Mouse (Mus musculus) ES-E14 (cell line): Measurements from ENCODE around the gene P3h3. TPM values are rescaled to one million over a fixed set of nuclear protein-coding genes. Genes with fewer than 3 reads are reported as not detected.

Source experiments
- DNase-seq: peaks from one replicate; pipeline ENCODE4 v3.0.0-alpha.2; 2013; ENCODE audit warnings: low read depth, low spot score
- H3K27ac ChIP-seq: 2 replicates; pipeline ENCODE4 v1.5.1; 2012; ENCODE audit warnings: low read depth, mild to moderate bottlenecking, low read length, moderate library complexity, mixed read lengths; ENCODE audit not compliant: poor library complexity, insufficient read depth, severe bottlenecking
- H3K36me3 ChIP-seq: 2 replicates; pipeline ENCODE4 v1.6.1; 2012; ENCODE audit warnings: mild to moderate bottlenecking, low read length, moderate library complexity, mixed read lengths; ENCODE audit not compliant: control insufficient read depth, poor library complexity, insufficient read depth, severe bottlenecking
- H3K4me1 ChIP-seq, 2 experiments: fragments of 150-350 bp in 1 of 2; sonication (generic) in 1 of 2; 2 replicates each; pipeline ENCODE4 v1.6.1; 2012; ENCODE audit warnings: low read length in 2 of 2, mild to moderate bottlenecking in 1 of 2, mixed read lengths in 1 of 2; ENCODE audit not compliant: control insufficient read depth in 2 of 2, insufficient read depth in 2 of 2, poor library complexity in 1 of 2
- H3K4me3 ChIP-seq, 2 experiments: fragments of 150-350 bp in 1 of 2; sonication (generic) in 1 of 2; 2 replicates each; pipeline ENCODE4 v1.5.1; 2012; ENCODE audit warnings: low read length in 2 of 2, low read depth in 1 of 2, mild to moderate bottlenecking in 1 of 2, mixed read lengths in 1 of 2; ENCODE audit not compliant: insufficient read depth in 1 of 2, poor library complexity in 1 of 2, severe bottlenecking in 1 of 2
- H3K9ac ChIP-seq: 2 replicates; pipeline ENCODE4 v1.6.1; 2012; ENCODE audit warnings: low read depth, mild to moderate bottlenecking, low read length, mixed read lengths; ENCODE audit not compliant: poor library complexity, insufficient read depth, severe bottlenecking
- H3K9me3 ChIP-seq: fragments of 150-350 bp; sonication (generic); 2 replicates; pipeline ENCODE4 v1.6.1; 2012; ENCODE audit warnings: low read depth, mild to moderate bottlenecking, low read length; ENCODE audit not compliant: control insufficient read depth, insufficient read depth
- CHD2 ChIP-seq: IDR thresholded peaks from 2 replicates; pipeline ENCODE4 v1.6.1; 2014; ENCODE audit warnings: mild to moderate bottlenecking, low read depth, low read length, inconsistent platforms
- HCFC1 ChIP-seq: IDR thresholded peaks from 2 replicates; pipeline ENCODE4 v1.6.1; 2012; ENCODE audit warnings: low read length, inconsistent platforms, borderline replicate concordance; ENCODE audit not compliant: insufficient read depth
- MAFK ChIP-seq: IDR thresholded peaks from 2 replicates; pipeline ENCODE4 v1.6.1; 2014; ENCODE audit warnings: mild to moderate bottlenecking, low read depth, low read length, inconsistent platforms; ENCODE audit not compliant: insufficient read depth
- ZC3H11A ChIP-seq: IDR thresholded peaks from 2 replicates; pipeline ENCODE4 v1.6.1; 2012; ENCODE audit warnings: low read depth, mild to moderate bottlenecking, inconsistent platforms, low read length, borderline replicate concordance
- ZNF384 ChIP-seq: IDR thresholded peaks from 2 replicates; pipeline ENCODE4 v1.6.1; 2012; ENCODE audit warnings: low read depth, low read length, inconsistent platforms
- in situ Hi-C, 2 experiments: fragments of 600-800 bp; cut with MboI; formaldehyde crosslinking; loops; one replicate each; pipeline ENCODE4 v1.15.1; 2025; ENCODE audit warnings: low sequenced_read_pairs in 2 of 2, inconsistent platforms in 1 of 2; ENCODE audit not compliant: unreplicated experiment in 2 of 2
- total RNA-seq: library from RNA; depleted of rRNA; stranded (reverse); fragments of 300-350 nt; gene quantifications from 2 replicates; pipeline ENCODE4 v1.2.3, GENCODE M21; 2012

Gene P3h3
- total RNA-seq, 1 experiment: 10.1 TPM

GRCm38 (mm10) chr6:124809775-124810538 lies 47.6 kb downstream of the P3h3 start:
- in situ Hi-C loops: no loop called here
- peak overlapping the region; percentile 77 to 80; a peak in 3 of 4 replicates for H3K4me3 ChIP-seq
- H3K4me1 ChIP-seq: peaks cover 0 to 23% of the 10 kb centered on the region in 2 experiments; a peak in 2 of 4 replicates
- DNase-seq: no peak
- H3K27ac ChIP-seq: no peak overlapping the region
- H3K9ac ChIP-seq: no peak overlapping the region
- no peak for TF ChIP-seq MAFK
- no peak for TF ChIP-seq HCFC1
- no peak for TF ChIP-seq CHD2
- TF ChIP-seq ZNF384: no peak
- no peak for TF ChIP-seq ZC3H11A
- no peaks in the 10 kb centered on the region for H3K9me3 ChIP-seq
- peaks cover 22% of the 10 kb centered on the region for H3K36me3 ChIP-seq

- H3K4me3 ChIP-seq: peak overlapping the region; percentile 77 to 80
- DNase-seq: no peak
- no peaks in the 10 kb centered on the region for H3K9me3 ChIP-seq
- peaks cover 0 to 19% of the 10 kb centered on the region in 2 experiments; a peak in 2 of 4 replicates for H3K4me1 ChIP-seq
- TF ChIP-seq ZC3H11A: no peak
- TF ChIP-seq MAFK: no peak
- TF ChIP-seq CHD2: no peak
- TF ChIP-seq HCFC1: no peak
- no peak for TF ChIP-seq ZNF384
- no peak overlapping the region for H3K27ac ChIP-seq
- peak overlapping the region; percentile 78 for H3K9ac ChIP-seq
- H3K36me3 ChIP-seq: peaks cover 21% of the 10 kb centered on the region
- in situ Hi-C loops: no loop called here
Observed at GRCm38 (mm10) chr6:124809052-124809774, 48.3 kb downstream of the P3h3 start.

GRCm38 (mm10) chr6:124808358-124809012 lies 49.1 kb downstream of the P3h3 start, which contains the start of gene Spsb2:
Gene Spsb2, plus strand, starts transcription at chr6:124808661.
- H3K9me3 ChIP-seq: no peaks in the 10 kb centered on the region
- H3K4me3 ChIP-seq: peak within 1 kb of the TSS; percentile 77 to 80
- H3K9ac ChIP-seq: peak within 1 kb of the TSS; percentile 78
- H3K27ac ChIP-seq: no peak within 1 kb of the TSS
- peaks cover 0 to 19% of the 10 kb centered on the region in 2 experiments; a peak in 2 of 4 replicates for H3K4me1 ChIP-seq
- H3K36me3 ChIP-seq: peaks cover 21% of the 10 kb centered on the region
- DNase-seq: no peak
- in situ Hi-C loops: no loop called here
- TF ChIP-seq ZNF384 (no peak), MAFK (no peak), CHD2 (no peak)

- H3K9ac ChIP-seq: no peak overlapping the region
- H3K27ac ChIP-seq: no peak overlapping the region
- peak overlapping the region in 1 of 2 experiments; percentile 77; a peak in 2 of 4 replicates for H3K4me3 ChIP-seq
- peaks cover 21% of the 10 kb centered on the region for H3K36me3 ChIP-seq
- peaks cover 0 to 19% of the 10 kb centered on the region in 2 experiments; a peak in 2 of 4 replicates for H3K4me1 ChIP-seq
- in situ Hi-C loops: no loop called here
- DNase-seq: no peak
- H3K9me3 ChIP-seq: no peaks in the 10 kb centered on the region
- TF ChIP-seq MAFK (no peak), HCFC1 (no peak), CHD2 (no peak), ZNF384 (no peak), ZC3H11A (no peak)
Observed at GRCm38 (mm10) chr6:124807986-124808357, 49.6 kb downstream of the P3h3 start.
